Mouse (Mus musculus) hematopoietic stem cell, adult 5-6 weeks (primary cell): Measurements from ENCODE around the gene Pdcl2. TPM values are rescaled to one million over a fixed set of nuclear protein-coding genes. Genes with fewer than 3 reads are reported as not detected.
A peak's percentile ranks its signal among the peaks of the same experiment; 100 is the strongest.

ENCODE experiments used
- ATAC-seq, 2 experiments: fragments of 125-278 bp in 1 of 2; replicated peaks in 1 of 2; 2 replicates each; pipeline ENCODE4 v1.8.0; 2016 to 2017; ENCODE audit warnings: inconsistent platforms in 2 of 2, mild to moderate bottlenecking in 2 of 2, moderate number of reproducible peaks in 2 of 2, low read depth in 1 of 2, moderate TSS enrichment in 1 of 2; ENCODE audit not compliant: low FRiP score in 2 of 2, poor library complexity in 2 of 2, severe bottlenecking in 2 of 2, insufficient read depth in 1 of 2, low TSS enrichment in 1 of 2
- total RNA-seq: library from RNA; stranded (forward); fragments of 172-1452, 232-1000 nt; gene quantifications from 2 replicates; pipeline ENCODE4 v1.2.3, GENCODE M21; 2017

Gene Pdcl2
- total RNA-seq: not detected in 2 replicates

GRCm38 (mm10) chr5:76330953-76331352 is at the start of gene Pdcl2:
TSS of gene Pdcl2 (minus strand) at chr5:76331156.
- ATAC-seq: no peak

GRCm38 (mm10) chr5:76379216-76379615 is 48.3 kb upstream of the Pdcl2 start:
- ATAC-seq: no peak

- ATAC-seq: no peak
Measured at GRCm38 (mm10) chr5:76369215-76369840, 38.4 kb upstream of the Pdcl2 start.

GRCm38 (mm10) chr5:76365406-76365805 is 34.5 kb upstream of the Pdcl2 start:
- ATAC-seq: no peak

- peak in 1 of 2 experiments; percentile 17; a peak in 1 of 4 replicates for ATAC-seq
Measured at GRCm38 (mm10) chr5:76363453-76364104, 32.6 kb upstream of the Pdcl2 start, which contains the start of gene Nmu. TSS of gene Nmu (minus strand) at chr5:76363788.

GRCm38 (mm10) chr5:76360786-76361185 is 29.8 kb upstream of the Pdcl2 start:
- peak in 1 of 2 experiments; percentile 17; a peak in 1 of 4 replicates for ATAC-seq

GRCm38 (mm10) chr5:76360057-76360456 is 29.1 kb upstream of the Pdcl2 start:
- ATAC-seq: no peak

- no peak for ATAC-seq
Measured at GRCm38 (mm10) chr5:76351953-76352611, 21.1 kb upstream of the Pdcl2 start.

- ATAC-seq: no peak
Measured at GRCm38 (mm10) chr5:76351537-76351936, 20.6 kb upstream of the Pdcl2 start.

GRCm38 (mm10) chr5:76346137-76346536 is 15.2 kb upstream of the Pdcl2 start:
- ATAC-seq: no peak

GRCm38 (mm10) chr5:76340931-76341330 is 10.0 kb upstream of the Pdcl2 start:
- no peak for ATAC-seq

GRCm38 (mm10) chr5:76337100-76337499 is 6.1 kb upstream of the Pdcl2 start:
- ATAC-seq: peak; percentile 65 to 85

GRCm38 (mm10) chr5:76333833-76334232 is 2.9 kb upstream of the Pdcl2 start:
- ATAC-seq: peak; percentile 71 to 72

- no peak for ATAC-seq
Measured at GRCm38 (mm10) chr5:76327296-76327695, 3.7 kb downstream of the Pdcl2 start.

GRCm38 (mm10) chr5:76325113-76325512 is 5.8 kb downstream of the Pdcl2 start:
- ATAC-seq: no peak

GRCm38 (mm10) chr5:76321249-76322196 is 9.4 kb downstream of the Pdcl2 start:
- ATAC-seq: no peak

GRCm38 (mm10) chr5:76308206-76308605 is 22.8 kb downstream of the Pdcl2 start:
- no peak for ATAC-seq
